Mouse (Mus musculus): ENCODE measurements around the gene Arhgap33.

The Arhgap33 gene

DNA sequence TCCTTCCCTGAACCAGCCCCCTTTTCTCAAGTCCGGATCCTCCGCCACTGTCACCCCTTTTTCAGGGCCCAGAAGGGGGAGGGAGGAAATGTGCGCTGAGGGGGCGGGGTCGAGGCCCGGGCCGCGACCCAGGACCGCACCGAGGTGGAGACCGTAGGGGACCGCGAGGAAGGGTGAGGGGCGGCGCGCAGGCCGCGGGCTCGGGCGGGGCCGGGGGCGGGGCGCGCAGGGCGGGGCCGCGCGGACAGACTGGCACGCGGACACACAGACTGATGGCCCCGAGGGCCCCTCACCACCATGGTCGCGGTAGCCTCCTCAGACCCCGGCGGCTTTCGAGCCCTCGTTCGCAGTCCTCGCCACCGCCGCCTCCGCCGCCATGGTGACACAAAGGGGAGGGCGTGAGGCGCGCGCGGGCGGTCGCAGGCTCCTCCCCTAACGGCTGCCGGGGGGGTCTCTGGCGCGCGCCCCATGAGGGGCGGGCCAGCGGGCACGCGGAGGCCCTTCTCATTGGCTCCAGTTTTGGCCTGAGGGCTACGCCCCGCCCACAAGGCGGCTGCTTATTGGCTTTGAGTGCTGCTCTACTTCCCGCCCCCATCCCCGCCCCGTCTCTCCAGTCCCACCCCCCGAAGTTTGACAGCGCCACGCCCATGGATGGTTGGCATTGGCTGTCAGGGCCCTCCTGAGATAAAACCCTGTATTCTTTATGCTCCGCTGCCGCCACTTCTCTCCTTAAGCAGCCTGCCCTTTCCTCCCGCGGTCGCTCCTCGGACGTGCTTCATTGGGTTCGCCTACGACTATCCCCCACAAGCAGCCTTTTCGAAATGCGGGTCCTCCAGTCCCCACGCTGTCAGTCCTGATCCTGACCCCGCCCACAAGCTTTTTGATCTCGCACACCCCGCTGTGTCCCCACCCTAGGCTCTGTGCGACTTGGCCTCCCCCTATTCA is at the start of gene Arhgap33:
Gene Arhgap33 (minus strand): TSS at position 428 of the 945 bp plus-strand sequence.
- DNase-seq (ENCODE audit: low read depth, low spot score) = peak; percentile 97

DNA sequence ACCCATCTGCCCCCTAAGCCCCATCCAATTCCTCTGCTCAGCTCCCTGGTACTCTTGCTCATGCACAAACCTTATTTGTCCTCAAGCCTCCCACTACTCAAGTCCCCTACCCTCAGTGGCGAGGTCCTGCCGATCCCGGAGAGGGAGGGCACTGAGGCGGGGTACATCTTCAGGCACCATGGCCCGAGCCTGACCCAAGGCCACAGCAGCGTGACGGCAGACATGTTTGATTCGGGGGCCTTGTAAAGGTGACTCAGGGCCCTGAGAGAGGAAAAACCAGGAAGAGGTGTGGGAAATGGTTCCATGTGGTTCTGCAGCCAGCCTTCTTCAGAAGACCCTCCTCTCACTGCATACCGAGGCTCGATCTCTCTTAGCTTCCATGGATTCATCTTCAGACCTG is 49.5 kb upstream of the Arhgap33 start:
- DNase-seq (ENCODE audit: low read depth, low spot score) = no peak

DNA sequence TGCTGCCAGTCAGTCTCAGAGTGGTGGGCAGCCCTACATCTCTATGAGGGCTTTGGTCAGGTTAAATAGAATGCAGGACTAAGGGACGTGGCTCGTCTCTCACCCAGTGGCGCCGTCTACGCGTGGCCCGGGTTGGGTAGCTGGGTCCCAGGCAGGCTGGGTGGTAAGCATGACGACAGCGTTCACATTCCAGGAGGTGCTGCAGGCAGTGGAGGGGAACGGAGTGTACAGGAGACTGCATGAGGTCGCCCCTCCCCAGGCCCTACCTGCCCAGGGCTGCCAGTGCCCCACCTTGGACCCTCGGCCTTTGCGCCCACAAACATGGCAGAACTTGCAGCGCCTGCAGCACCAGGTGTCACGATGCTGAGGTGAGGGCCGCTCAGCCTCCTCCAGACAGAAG is 46.7 kb upstream of the Arhgap33 start:
- no peak for DNase-seq (ENCODE audit: low read depth, low spot score)

DNA sequence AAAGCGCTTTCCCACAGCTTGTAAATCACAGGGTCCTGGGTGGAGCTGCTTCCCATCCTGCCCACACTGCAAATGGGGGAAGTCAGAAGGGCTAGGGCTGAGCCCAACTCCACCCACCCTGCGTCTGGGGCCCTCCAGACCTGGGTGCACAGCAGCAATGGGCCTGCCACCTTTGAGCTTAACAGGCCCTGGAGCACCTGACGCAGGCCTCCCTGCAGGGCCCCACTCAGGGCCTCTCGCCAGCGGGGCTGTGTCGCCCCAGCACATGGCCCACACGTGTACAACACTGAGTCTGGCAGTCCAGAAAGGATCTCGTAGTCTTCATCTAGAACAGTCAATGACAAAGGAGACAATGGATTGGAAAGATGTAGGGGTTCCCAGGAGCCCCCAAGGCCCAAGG is 45.1 kb upstream of the Arhgap33 start:
- no peak for DNase-seq (ENCODE audit: low read depth, low spot score)

DNA sequence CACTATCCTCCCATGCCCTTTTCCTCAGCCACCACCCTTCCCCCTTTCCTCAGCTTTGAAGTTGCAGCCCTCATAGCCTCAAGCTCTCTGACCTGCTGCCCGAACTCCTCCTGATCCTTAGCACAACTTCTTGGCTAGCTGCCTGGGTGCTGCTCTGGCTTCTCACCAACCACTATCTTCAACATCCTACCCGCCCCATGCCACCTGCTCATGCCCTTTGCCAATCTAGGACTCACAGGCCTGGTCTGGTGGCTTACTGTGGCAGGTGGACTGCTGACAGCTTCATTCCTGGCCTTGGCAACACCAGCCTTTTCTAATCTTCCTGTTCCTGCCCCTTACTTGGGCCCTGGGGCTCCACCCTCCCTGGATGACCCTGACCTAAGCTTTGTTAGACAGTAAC is 38.1 kb upstream of the Arhgap33 start:
- DNase-seq (ENCODE audit: low read depth, low spot score) = no peak

DNA sequence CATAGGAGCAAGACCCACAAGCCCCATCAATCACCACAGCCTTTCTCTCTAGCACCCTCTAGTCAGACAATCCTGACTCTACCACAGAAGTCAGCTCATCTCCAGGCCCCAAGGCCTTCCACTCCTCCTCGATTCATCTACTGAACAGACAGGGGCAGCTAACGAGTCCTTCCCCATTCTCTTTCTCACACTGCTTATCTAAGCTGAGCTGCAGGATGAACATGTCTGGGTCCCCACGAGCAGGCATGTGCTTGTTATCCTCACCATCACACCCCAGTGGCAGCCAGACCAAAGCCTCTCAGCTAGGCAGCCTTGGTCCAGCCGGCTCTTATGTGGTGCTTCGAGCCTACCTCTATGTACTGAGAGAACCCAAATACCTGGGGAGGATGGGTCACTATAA is 37.5 kb upstream of the Arhgap33 start:
- DNase-seq (ENCODE audit: low read depth, low spot score) = no peak

DNA sequence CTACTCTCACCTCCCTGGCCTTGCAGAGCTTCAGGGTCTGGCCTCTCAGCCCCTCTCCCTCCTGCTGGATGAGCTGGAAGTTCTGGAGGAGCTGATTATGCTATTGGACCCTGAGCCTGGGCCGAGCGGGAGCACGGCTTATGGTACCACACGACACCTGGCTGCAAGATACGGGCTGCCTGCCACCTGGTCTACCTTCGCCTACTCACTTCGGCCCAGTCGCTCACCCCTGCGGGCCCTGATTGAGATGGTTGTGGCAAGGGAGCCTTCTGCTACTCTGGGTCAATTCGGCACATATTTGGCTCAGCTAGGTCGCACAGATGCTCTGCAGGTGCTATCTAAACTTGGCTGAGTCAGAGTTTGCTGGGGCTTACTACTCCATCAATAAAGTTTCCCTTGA is 32.7 kb upstream of the Arhgap33 start:
- DNase-seq (ENCODE audit: low read depth, low spot score) = no peak

DNA sequence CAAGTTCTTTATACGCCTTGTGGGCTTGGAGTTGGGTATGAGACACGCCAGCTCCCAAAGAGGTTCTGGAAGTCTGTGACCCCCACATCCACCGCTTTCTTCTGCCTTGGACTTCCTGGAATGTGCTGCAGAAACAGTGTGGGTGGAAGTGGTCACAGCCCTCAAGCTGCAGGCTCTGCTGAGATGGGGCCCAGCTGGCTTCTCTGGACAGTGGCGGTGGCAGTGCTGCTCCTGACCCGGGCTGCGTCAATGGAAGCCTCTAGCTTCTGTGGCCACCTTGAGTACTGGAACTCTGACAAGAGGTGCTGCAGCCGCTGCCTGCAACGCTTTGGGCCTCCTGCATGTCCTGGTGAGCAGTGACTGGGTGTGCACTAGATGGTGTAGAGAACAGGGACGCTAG is 31.2 kb upstream of the Arhgap33 start:
- DNase-seq (ENCODE audit: low read depth, low spot score) = no peak

DNA sequence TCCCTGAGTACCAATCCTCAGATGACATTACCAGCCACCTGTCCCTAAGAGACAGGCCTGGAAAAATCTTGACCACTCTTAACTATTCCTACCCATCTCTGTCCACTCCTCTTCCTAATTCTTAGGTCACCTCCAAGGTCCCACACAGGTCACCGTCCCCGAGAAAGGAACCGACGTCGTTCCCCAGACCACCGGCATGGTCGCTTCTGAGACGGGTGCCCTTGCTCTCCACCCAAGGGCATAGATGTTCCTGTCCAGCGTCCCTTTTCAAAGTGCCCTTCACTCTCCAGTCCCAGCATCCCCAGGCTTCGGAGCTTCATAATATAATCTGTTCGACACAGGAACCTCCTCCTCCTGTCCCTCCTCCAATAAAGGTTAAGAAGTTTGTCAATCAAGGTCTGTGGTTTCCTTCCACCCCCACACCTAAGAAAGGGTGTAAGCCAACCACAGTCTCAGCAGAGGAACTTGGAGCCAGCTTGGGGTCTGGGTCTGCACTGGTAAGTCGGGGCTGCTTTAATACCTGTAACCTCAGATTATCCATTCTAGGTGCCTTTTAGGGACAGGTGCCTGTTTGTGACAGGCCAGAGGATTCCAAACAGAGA is 30.2 kb upstream of the Arhgap33 start, which contains the start of gene Igflr1:
Gene Igflr1 (plus strand): TSS at position 458 of the 602 bp plus-strand sequence.
- DNase-seq (ENCODE audit: low read depth, low spot score) = no peak

DNA sequence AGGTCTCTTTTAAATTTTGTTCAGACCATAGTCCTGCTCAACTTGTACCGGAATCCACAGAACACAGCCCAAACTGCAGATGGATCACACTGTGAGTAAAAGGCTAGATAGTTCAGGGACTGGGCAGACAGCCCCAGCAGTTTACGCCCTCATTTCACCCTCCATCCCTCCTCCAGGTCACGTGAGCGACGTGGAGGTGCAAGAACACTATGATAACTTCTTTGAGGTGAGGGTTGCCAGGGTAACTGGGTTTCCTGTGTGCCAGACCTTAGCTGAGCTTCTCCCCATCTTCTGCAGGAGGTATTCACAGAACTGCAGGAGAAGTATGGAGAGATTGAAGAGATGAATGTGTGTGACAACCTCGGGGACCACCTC is 29.0 kb upstream of the Arhgap33 start:
- no peak for DNase-seq (ENCODE audit: low read depth, low spot score)

DNA sequence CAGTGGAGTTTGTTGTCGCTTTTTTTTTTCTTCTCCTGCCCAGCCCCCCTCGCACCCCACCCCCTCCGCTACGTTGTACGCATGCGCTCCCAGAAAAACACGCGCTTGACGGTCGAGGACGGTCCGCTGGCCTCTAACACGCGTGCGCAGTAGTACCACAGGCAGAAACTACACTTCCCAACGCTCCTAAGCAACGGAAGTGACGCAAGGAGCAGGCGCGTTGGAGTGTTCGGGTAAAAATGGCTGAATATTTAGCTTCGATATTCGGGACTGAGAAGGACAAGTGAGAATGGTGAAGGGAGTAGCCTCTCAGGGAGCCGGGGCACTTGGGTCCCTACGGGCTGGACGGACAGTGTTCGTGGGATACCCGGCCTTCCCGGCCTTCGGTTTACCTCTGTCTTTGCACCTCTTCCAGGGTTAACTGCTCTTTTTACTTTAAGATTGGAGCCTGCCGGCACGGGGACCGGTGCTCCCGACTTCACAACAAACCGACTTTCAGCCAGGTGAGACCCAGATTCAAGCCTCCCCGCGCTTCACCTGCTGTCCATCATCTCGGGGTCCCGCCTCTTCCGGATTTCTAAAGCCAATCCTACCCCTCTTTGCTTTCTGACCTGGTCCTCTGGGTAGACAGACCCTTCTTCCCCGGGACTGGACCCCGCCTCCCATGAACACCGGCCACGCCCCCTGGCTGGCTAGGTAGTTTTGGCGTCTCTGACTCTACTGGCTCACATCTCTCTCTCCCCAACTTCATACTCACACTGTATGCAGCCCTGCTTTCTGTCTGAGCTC is 28.5 kb upstream of the Arhgap33 start, which contains the start of the genes U2af1l4, Gm49396 and Psenen:
Gene U2af1l4 (plus strand): TSS at position 185 of the 789 bp plus-strand sequence.
Gene Gm49396 (plus strand): TSS at position 228 of the 789 bp plus-strand sequence.
Gene Psenen (minus strand): TSS at position 511 of the 789 bp plus-strand sequence.
- DNase-seq (ENCODE audit: low read depth, low spot score) = peak; percentile 96

DNA sequence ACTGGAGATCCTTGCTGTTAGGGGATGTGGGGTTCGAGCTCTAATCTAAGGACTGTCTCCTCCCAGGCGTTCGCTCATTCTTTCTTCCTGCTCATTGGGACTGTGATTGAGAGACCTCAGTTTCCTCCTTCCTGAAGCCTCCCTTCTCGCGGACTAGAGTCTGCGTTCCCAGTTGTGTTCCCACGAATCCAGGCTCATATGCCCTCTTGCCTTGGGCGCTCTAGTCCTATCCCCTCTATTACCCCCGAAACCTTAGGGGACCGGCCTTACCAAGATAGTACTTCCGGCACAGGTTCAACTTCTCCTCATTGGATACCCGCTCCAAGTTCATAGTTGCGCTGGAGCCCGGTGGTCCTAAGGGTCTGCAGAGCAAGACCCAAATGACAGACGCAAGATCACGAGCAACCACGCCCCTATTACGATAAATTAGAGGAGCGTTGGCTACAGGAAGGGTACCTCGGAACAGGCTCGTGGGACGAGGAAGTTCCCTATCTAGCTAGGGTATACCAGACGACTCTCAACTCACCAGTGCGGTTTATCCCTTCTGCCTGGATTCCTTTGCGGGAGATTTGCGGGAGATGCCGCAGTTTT is 27.8 kb upstream of the Arhgap33 start:
- DNase-seq (ENCODE audit: low read depth, low spot score) = no peak

DNA sequence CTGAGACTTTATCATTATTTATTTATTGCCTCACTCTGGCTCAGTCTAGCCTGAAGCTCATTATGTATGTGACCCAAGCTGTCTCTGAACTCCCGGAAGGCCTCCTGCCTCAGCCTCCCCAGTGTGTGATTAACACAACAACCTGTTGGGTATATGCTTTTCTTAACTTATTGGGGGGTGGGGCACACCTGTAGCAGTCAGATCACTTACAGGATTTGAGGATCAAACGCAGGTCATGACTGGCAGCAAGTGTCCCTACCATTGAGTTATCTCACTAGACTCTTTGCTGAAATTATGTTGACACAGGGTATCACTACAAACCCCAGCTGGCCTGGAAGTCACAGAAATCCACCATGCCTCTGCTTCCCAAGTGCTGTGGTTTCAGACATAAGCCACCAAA is 25.4 kb upstream of the Arhgap33 start:
- no peak for DNase-seq (ENCODE audit: low read depth, low spot score)

DNA sequence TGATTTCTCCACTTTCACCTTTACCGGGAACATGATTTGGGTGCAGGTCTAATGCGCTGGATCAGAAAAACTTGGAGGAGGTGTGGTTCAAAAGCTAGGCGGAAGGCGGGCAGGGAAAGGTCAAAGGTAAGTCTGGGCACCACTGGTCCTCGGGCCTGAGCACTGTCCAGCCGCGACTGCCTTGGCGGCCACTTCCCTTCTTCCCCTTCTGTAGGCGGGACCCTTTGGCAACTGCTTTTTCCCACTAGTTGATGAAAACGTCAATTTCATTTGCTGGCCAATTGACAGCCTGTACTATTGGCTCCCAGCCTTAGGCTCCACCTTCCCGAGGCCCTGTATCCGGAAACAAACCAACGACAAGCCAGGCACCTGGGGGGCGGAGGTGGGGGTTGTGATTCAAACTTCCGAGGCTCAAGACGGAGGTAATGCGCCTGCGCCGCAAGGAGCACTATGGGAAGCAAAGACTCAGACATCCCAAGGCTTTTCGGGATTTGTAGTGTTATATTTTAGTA is 24.6 kb upstream of the Arhgap33 start, which contains the start of gene Lin37:
Gene Lin37 (minus strand): TSS at position 396 of the 512 bp plus-strand sequence.
- DNase-seq (ENCODE audit: low read depth, low spot score) = peak; percentile 100

DNA sequence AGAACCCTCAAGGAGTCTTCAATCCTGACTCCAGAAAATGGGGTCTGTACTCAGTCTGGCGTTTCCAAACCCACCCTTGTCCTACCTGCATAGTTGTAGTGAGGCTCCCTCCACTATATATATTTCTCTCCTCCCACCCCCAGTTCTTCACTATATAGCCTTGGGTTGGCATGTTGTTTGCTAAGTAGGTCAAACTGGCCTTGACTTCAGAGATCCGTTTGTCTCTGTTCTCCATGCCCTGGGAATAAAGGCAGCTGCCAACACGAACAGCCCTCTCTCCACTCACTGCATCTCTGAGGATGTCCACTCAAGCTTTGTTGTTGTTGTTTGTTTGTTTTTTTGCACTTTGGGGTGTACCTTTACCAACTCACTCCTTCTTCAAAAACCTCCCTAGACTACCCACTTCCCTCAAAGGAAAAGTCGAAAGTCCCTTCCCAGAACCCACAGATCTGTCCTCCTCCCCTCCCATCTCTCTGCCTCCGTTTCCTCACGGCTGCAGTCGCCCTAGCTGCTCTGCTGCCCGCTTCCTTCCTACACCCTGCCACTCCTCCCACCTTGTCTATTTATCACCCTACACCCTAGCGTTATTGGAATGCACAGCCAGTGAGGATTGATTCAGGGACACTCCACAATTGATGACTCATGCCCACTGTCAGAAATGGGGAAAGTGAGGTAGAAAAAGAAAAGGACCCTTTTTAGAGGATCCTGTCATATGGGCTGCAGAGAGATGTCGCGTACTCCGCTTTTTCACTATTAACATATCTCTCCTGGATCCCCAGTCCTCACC is 24.0 kb upstream of the Arhgap33 start:
- DNase-seq (ENCODE audit: low read depth, low spot score) = no peak

DNA sequence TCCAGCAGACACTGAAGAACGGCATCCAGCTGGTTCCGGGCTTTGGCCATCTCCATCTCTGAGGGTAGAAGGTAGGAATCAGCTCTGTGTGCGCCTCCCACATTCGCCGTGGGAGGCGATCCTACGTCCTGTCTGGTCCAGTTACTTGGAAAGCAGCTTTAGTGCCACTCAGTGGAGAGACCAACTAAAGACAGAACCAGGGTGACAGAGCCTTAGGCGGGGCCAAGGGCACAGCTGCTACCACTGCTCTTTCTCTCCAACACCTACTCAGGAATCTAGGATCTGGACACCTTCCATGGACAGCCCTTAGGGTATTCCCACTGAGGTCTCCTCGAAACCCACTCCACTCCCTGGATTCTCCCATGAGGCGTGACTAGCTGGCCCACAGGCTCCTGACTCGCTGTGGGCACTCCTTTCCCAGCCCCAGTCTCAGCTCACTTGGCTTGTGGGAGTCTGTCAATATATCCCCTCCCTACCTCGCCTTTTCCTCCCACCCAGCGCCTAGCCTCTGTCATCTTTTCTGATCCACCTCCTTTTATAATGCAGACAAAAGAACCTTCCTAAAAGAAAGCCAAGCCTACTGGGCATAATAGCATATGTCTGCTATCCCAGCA is 23.1 kb upstream of the Arhgap33 start:
- no peak for DNase-seq (ENCODE audit: low read depth, low spot score)

DNA sequence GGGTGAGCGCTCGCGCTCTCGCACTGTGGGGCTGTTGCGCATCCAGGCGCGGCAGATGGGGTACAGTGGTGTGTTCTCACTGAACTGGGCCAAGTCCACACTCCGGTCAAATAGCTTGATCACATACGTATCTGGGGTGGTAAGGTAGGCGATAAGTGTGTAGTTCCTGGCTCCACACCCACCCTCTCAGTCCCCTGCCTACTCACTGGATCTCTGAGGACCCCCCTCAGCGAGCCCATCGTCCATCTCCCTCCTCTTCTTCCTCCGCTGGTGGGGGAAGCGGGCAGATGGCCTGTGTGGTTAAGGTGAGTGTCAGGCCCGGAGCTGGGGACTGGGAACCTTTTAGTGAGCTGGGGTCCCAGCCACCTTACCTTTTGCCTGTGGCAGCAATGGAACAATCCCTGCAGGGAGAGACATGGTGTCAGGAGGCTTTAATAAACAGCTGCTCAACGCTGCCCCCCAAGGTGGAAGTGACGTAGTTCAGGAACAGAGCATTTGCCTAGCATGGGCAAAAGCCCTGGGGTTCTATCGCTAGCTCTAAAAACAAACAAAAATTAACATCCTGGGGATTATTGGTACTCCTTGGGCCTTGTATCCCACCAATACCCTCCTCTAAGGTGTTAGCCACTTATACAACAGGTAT is 22.2 kb upstream of the Arhgap33 start:
- no peak for DNase-seq (ENCODE audit: low read depth, low spot score)

DNA sequence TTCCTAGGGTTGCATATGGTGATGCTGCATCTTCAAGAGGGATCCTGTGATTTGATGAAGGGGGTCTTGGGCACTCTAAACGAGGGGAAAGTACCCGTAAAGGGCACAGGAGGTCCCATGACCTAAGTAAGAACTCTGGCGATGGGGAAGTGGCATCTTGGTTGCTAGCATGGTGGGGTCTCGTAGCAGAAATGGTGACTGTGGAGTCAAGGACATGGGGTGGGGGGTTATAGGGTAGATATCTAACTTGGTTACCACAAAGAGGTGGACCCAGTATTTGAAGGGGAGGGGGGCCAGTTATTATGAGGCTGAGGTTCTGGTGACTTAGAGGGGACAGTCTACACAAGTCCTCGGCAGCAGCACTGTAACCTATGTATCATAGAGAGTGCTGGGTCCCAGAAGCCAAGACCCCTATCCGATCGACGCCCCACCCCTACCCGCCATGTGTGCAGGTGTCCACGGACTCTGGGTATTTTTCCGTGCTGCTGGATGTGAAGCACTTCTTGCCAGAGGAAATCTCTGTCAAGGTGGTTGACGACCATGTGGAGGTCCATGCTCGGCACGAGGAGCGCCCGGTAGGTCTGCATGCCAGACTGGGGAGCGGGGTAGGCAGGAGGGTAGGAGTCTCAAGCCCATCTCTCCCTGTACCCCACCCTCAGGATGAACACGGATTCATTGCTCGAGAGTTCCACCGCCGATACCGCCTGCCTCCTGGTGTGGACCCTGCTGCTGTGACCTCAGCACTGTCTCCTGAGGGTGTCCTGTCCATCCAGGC is 19.1 kb upstream of the Arhgap33 start:
- DNase-seq (ENCODE audit: low read depth, low spot score) = no peak

Data from telencephalon, adult 2 months (tissue).